In the genomic region with DNA sequence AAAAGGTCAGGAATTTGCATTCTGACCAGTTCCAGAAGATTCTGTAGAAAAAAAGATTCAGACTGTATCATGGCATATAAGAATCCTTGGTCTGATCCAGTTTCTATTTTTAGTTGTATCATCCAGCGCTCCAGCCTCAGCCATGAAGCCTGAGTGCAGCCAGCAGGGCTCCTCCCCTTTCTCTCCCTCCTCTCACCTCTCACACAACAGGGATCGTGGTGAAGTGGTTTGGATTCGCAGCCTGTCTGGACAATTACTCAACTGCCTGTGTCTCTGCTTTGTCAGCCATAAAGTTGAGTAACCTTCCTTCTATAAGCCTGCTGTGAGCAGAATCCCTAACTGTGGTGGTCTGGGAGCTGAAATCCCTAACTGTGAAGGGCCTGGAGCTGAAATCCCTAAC, we compare ENCODE assay signal across 9 mouse cellular contexts.
DNase-seq lines count a peak whose midpoint lies in the region; ATAC-seq and TF ChIP-seq lines count a peak whose summit lies in the region.
"Had no signal": no experiment of that assay in that cellular context is flagged by ENCODE, and none has a peak within 500 bp of the region (broad histone marks: within the 10 kb centered on the region; RNA-seq: fewer than 3 reads in every experiment).

No protein-coding gene starts in this region.

- H3K9ac ChIP-seq in forebrain, embryonic 14.5 days (ENCODE audit: low read length), result no peak overlapping the region
- H3K9ac ChIP-seq in hindbrain, embryonic 15.5 days, result no peak overlapping the region
- H3K9ac ChIP-seq: limb, embryonic 15.5 days had no signal

- no peak for TF ChIP-seq CTCF in cerebellum, adult 2 months (IDR thresholded peaks at IDR 0.05; ENCODE audit: borderline replicate concordance, insufficient read depth, low read depth, low read length)

- H3K4me3 ChIP-seq in forebrain, embryonic 14.5 days (ENCODE audit: low read depth, low read length), result no peak overlapping the region
- no peak overlapping the region for H3K4me3 ChIP-seq in hindbrain, embryonic 15.5 days
- no peak overlapping the region for H3K4me3 ChIP-seq in cerebellum, adult 2 months (replicated peaks; ENCODE audit: insufficient read depth, low read depth, low read length)
- H3K4me3 ChIP-seq: limb, embryonic 15.5 days had no signal

- H3K27me3 ChIP-seq in forebrain, embryonic 14.5 days (replicated peaks; ENCODE audit: control insufficient read depth, insufficient read depth, low read length), result no peaks in the 10 kb centered on the region
- no peaks in the 10 kb centered on the region for H3K27me3 ChIP-seq in hindbrain, embryonic 15.5 days
- H3K27me3 ChIP-seq in cerebellum, adult 2 months (ENCODE audit: control insufficient read depth, insufficient read depth, low read length), result no peaks in the 10 kb centered on the region
- H3K27me3 ChIP-seq: limb, embryonic 15.5 days had no signal

- no peak overlapping the region for H3K4me2 ChIP-seq in forebrain, embryonic 14.5 days (ENCODE audit: low read length)
- no peak overlapping the region for H3K4me2 ChIP-seq in hindbrain, embryonic 15.5 days
- H3K4me2 ChIP-seq: limb, embryonic 15.5 days had no signal

- DNase-seq in ovary, adult 18-20 months (ENCODE audit: low spot score), result peak; percentile 28
- no peak for DNase-seq in ovary, postnatal 14 days (ENCODE audit: low spot score)
- DNase-seq in forebrain, embryonic 14.5 days (ENCODE audit: low spot score), result peak; percentile 40
- DNase-seq in lung, postnatal 4 days, result peak; percentile 56 to 68
- DNase-seq in cerebellum, adult 2 months, result no peak
- no peak for DNase-seq in spleen, postnatal 36 days (ENCODE audit: low spot score in 2 of 2)
- DNase-seq in right cerebral cortex, postnatal 36 days (ENCODE audit: low spot score in 2 of 2), result no peak

- H3K9me3 ChIP-seq in forebrain, embryonic 14.5 days (replicated peaks; ENCODE audit: control insufficient read depth, low read length), result no peaks in the 10 kb centered on the region
- no peaks in the 10 kb centered on the region for H3K9me3 ChIP-seq in hindbrain, embryonic 15.5 days
- H3K9me3 ChIP-seq: limb, embryonic 15.5 days had no signal

- ATAC-seq in forebrain, embryonic 14.5 days, result peak; percentile 70; the same call in 1 of the 2 replicates
- ATAC-seq in hindbrain, embryonic 15.5 days (ENCODE audit: low FRiP score, low read depth), result peak; percentile 75

- no peaks in the 10 kb centered on the region for H3K36me3 ChIP-seq in forebrain, embryonic 14.5 days (ENCODE audit: control insufficient read depth, insufficient read depth, low read length)
- no peaks in the 10 kb centered on the region for H3K36me3 ChIP-seq in hindbrain, embryonic 15.5 days
- H3K36me3 ChIP-seq: limb, embryonic 15.5 days had no signal

- H3K27ac ChIP-seq in forebrain, embryonic 14.5 days (ENCODE audit: low read depth, low read length), result no peak overlapping the region
- H3K27ac ChIP-seq in hindbrain, embryonic 15.5 days (replicated peaks), result peak overlapping the region; percentile 48; the same call in 1 of the 2 replicates
- H3K27ac ChIP-seq in cerebellum, adult 2 months (ENCODE audit: insufficient read depth, low read length), result no peak overlapping the region
- H3K27ac ChIP-seq: limb, embryonic 15.5 days had no signal

- 10% methylated on average over 3 of the region's 3 CpGs for WGBS in forebrain, embryonic 14.5 days
- WGBS in hindbrain, embryonic 15.5 days, result 7% methylated on average over 3 of the region's 3 CpGs
- WGBS in cerebellum, adult 2 months, result 19% methylated on average over 3 of the region's 3 CpGs

- TF ChIP-seq POLR2A in cerebellum, adult 2 months (IDR thresholded peaks at IDR 0.05; ENCODE audit: borderline replicate concordance, insufficient read depth, low read length), result no peak

- peaks cover 8% of the 10 kb centered on the region; the same call in 1 of the 2 replicates for H3K4me1 ChIP-seq in forebrain, embryonic 14.5 days (ENCODE audit: control insufficient read depth, insufficient read depth, low read length)
- peaks cover 8% of the 10 kb centered on the region; the same call in 1 of the 2 replicates for H3K4me1 ChIP-seq in hindbrain, embryonic 15.5 days (replicated peaks)
- no peaks in the 10 kb centered on the region for H3K4me1 ChIP-seq in cerebellum, adult 2 months (ENCODE audit: control insufficient read depth, insufficient read depth, low read length)

Comparison
In these comparisons a context has a peak if more than half of its experiments do, and no peak if none do; other contexts are left out.
1. DNase-seq: peak in ovary, adult 18-20 months (single experiment), forebrain, embryonic 14.5 days (single experiment) and lung, postnatal 4 days (2 of 2); none in ovary, postnatal 14 days (single experiment), cerebellum, adult 2 months (0 of 2), spleen, postnatal 36 days (0 of 2) and right cerebral cortex, postnatal 36 days (0 of 2).